Mouse (Mus musculus) heart, adult 8-10 months (tissue): ENCODE measurements around the gene Elovl6. TPM values are rescaled to one million over a fixed set of nuclear protein-coding genes. Genes with fewer than 3 reads are reported as not detected.

Experiments
- DNase-seq: peaks from one replicate; pipeline ENCODE4 v3.0.0; 2022; ENCODE audit warnings: low spot score
- total RNA-seq, 4 experiments: library from RNA; stranded (reverse); gene quantifications; 2 replicates each; pipeline ENCODE4 v1.2.4; 2022

Elovl6 gene
- total RNA-seq, 4 experiments from 2014 or later: 0.40 to 1.1 (median 0.92) TPM

DNA sequence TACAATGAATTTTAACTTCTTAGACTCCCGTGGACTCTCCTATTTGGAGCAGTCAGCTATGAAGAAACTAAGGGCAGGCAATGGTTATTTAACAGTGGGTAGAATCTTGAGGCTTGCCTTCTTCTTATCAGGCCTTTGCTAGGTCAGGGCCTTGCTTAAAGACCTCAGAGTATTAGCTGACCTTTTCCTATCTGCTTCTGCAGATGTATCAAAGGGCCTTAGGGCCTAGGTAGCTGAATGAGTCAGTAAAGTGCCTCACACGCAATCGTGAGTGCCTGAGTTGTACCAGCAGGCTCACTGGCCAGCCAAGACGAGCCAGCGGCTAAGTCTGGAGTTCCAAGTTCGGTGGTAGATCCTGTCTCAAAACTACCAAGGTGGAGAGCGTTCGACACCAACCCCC is 33.3 kb downstream of the Elovl6 start:
- DNase-seq: no peak

DNA sequence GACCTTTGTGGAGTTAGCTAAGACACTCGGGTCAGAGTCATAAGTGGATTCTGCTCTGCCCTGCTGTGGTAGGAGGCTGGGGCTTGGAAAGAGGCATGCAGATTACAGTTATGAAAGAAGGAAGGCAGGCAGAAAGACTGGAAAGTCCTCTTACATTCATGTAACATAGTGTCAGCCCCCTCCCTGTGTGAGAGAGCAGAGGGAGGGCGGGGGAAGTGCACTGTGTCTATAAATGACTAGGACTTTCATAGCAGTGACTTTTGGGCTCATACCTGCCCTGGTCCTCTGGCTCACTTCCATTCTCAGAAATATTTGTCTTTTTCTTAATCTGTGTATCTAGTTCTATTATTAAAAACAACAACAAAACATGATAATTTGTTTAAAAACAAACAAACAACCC is 33.9 kb downstream of the Elovl6 start:
- DNase-seq: no peak

DNA sequence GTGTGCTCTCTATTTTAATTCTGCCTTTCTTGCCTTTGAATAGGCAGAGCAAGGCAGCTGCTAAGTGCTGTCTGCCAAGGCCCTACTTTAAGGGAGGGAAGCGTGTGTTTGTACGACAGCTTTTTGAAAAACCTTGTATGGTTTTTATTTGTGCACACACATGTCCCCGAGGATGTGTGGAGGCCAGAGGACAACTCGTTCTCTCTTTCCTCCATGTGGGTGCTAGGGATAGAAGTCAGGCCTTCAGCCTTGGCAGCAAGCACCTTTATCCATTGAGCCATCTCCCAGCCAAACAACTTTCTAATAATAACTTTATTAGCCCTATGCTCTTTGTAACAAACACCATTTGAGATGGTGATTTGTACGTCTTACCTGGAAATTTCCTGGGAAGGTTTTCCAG is 34.7 kb downstream of the Elovl6 start:
- DNase-seq: peak; percentile 3

DNA sequence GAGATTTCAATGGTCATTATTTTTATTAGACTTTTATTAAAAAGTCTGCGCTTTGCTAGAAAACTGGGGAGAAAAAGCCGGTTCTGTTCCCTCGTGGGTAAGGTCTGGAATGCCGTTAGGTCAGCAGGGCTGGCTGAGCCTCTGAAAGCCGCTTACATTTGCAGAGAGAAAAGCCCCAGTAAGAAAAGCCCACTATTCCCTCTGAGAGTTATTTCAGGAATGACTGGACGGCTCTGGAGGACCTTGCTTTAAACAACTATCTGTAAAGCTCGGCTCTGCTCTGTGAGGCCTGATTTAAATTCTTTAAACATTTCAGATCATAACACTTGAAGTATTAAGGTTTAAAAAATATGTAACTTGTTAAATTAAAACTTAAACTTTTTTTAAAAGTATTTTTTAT is 36.4 kb downstream of the Elovl6 start:
- no peak for DNase-seq

DNA sequence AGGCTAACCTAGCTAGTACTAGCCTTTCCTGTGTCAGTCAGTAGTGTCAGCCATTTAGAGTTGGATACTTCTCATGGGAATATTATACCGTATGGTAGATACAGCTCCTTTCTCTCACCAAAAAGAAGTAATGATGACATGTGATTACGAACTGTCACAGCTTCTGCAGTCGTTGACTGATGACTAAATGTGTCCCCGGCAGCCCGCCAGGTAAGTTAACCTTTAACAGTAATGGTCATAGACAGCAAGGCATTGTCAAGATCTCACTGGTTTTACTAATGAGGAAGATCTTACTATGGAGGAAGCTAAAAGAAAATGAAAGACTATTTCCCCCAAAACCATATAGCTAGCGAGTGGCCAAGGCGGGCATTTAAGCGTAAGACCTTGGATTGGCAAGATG is 38.8 kb downstream of the Elovl6 start:
- no peak for DNase-seq

DNA sequence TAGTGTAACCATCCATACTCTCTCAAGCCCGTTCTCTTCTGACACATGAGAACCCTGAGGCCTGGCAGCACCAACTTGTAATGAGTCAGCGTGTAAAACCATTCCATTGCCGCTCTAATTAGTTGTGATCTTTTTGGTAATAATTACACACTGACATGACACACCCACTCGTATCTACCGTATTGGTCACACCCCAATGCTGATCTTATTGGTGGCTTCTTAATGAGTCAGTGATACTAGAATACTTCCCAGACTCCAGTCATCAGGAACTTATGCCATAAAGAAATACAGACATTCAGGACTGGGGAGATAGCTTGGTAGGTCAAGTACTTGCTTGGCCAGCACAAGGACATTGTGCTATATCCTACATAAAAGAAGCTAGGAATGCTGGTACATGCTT is 39.5 kb downstream of the Elovl6 start:
- DNase-seq: no peak

DNA sequence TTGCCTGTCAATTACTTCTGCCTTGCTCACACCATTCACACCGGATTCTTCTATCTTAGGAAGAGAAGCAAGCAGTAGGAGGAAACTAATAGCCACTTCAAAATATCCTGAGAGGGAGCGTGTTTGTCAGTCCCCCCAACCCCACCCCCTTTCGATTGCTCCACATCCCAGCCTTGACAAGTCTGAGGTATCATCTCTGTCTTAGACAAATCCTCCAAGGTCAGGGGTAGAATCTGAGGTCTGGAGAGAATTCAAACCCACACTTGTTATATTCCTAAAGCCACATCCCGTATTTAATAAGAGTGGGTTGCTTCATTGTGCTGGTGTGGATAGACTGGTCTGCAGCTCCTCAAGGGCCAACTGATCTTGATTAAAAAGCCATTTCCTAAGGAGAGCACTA is 40.8 kb downstream of the Elovl6 start:
- no peak for DNase-seq

DNA sequence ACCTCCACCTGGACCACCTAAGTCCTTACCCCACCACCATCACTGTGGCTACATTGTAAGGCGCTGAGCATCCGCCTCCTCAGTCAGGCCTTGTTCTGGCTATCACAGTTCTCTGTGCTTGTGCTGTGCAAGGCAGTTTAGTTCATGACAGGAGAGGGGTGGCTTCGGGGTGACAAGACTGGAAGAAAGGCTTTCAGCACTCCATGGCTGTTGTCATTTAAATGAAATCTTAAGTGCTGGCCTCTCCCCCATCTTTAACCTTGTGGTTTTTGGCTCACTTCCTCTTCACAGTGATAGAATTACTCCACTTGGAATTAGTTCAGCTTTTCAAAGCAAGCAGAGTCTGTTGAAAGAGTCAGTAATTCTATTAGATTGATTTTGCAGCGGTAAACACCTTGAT is 41.5 kb downstream of the Elovl6 start:
- no peak for DNase-seq

DNA sequence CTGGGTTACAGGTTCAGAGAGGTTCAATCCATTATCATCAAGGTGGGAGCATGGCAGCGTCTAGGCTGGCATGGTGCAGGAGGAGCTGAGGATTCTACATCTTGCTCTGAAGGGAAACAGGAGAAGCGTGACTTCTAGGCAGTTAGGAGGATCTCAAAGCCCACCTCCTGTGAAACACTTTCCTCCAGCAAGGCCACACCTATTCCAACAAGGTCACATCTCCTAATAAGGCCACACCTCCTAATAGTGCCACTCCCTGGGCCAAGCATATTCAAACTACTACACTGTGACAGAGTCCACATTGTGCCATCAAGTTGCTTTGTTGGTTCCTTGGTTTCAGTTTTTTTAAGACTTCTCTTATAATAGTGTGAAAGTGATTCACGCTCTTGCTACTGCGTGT is 42.9 kb downstream of the Elovl6 start:
- DNase-seq: no peak

DNA sequence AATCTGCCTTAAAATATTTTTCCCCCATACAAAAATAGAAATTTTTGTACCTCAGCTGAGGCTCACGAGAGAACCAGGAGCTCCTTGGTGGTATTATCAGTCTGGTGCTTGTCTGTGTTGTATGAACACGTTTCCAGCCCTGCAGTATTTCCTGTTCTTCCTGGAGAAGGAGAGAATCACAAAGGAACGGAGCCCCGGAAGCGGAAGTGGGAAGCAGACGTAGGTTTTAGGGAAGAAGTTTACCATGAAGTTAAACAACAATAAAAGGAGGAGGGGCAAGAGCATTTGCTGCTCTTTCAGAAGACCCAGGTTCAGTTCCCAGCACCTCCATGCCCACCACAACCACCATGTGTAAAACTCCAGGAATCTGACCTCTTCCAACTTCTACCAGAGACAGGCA is 44.4 kb downstream of the Elovl6 start:
- no peak for DNase-seq

DNA sequence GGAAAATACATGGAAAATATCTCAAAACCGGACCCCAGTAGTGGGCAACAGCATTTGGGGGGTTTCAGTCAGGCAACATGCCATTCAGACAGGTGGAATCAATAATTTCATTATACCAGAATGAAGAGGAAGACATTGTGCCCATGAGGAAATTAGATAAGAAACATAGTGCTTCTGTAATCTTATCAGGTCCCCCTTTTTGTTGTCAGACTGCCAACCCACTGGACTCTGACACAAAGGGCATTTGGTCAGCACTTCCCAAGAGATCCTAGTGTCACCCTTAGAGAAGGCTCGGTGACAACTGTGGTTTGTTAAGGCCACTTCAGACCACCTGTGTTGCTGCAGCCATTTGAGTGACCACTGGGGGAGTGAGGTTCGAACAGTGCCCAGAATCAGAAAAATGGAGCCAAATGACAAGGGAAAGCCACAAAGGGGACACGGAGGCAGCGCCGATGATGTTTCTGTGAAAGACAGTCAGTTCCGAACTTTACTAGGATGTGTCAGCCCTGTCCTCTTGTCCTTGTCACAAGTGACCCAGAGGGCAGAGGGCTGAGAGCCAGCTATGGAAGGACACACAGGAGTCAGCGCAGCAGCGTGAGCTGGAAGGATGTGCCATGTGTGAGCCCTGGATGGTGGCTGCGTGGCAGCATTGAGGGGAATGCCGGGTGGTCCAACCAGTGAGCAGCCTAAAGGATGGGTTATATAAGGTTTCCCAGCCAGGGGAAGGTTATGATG is 46.8 kb downstream of the Elovl6 start:
- DNase-seq: no peak

DNA sequence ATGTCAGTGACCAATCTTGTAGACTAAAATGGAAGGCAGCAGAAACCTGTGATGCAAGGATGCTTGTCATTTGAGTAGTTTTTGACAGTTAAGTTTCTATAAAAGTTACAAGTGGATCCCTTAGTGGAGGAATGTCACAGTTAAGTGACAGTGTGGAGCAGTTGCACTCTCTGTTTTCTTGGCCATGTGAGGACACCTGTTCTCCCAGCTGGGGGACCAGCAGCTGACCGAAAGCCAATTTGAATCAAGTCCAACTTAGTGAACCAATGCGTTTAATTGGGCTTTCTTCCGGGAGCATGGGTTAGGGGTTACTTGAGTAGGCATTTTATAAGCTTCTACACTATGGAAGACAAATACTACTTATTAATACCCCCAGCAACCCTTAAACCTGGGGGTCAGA is 48.9 kb downstream of the Elovl6 start:
- DNase-seq: no peak

DNA sequence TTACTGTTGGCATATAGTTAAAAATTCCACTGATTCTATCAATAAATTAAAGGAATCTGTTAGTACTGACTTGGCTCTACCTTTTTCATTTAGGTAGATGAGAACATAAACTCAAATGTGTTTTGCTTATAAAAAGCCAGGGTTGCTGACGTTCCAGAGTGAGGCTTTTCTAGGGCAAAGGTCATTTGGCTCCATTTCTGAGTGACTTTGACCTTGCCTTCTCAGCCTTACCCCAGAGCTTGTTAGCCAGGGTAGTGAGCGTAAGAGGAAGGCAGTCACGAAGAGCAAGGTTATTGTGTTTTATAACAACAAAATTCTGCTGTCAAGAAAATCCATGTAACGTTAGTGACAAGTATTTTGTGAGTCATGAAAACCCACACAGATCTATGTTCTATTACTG is 50.3 kb downstream of the Elovl6 start:
- no peak for DNase-seq

DNA sequence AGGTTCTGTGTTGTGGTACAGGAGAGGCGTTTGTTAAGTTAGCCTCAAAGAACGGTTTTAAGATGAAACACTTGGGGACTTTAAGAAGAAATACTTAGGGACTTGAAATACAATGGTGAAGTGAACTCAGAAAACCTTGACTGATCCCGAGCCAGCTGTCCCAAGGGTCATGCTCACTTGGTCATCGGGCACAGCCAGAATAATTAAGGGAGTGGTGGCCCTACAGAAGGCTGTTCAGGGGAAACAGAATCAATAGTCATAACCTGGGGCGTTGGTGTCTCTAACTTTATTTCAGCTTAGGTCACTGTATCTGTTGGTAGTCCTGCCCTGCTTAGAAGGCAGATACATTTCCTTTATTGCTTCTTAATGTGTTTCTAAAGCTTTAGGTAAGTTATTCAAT is 51.1 kb downstream of the Elovl6 start:
- no peak for DNase-seq

DNA sequence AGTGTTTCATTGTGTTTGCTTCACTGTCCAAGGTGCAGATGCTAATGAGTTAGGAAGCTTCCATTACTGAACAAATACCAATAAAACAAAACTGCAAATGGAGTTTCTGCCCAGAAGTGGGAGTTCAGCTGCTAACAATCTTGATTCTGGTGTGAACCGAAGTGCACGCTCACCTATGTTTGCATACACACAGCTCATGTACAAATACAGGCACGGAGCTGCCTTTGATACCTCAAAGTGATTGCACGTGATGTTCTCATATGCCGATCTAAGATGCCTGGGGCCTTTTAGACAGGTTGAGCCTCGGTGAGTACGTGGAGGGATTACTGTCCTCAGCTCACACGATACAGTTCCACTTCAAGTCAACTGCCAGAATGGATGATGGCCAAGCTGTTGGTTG is 55.8 kb downstream of the Elovl6 start:
- DNase-seq: no peak

DNA sequence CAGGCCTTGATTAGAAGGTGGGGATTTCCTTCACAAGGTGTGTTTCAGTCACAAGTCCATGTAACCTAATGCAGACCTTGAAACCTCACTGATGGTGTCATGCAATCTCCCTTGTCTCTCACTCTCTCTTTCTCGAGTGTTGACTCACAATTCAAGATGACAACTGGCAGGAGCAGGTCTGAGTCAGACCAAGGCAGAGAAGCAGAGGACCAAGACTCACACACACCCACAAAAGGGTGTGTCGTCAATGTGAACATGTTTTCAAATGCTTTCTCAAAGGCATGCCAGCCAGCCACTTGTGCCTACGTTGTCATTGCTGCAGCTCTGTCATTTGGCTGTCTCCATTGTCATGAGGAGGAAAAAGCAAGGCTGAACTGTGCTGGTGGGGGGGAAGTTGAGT is 56.6 kb downstream of the Elovl6 start:
- DNase-seq: no peak

DNA sequence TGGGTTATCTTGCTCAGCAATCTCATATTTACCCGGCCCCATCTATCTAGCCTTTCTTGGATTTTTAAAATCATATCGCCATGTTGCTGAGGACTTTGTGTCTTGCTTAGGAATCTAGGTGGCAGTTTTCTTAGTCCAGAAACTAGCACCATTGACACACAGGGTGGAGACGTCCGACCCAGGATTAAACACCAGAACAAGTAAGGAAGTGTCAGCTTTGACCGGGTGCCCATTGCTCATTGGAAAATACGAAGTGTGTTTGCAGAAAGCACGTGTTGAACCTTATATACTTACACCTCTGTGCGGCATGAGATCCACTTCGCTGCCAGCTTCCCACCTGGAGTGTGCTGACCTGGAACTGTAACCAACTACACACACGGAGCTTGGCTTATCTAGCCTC is 57.5 kb downstream of the Elovl6 start:
- no peak for DNase-seq

DNA sequence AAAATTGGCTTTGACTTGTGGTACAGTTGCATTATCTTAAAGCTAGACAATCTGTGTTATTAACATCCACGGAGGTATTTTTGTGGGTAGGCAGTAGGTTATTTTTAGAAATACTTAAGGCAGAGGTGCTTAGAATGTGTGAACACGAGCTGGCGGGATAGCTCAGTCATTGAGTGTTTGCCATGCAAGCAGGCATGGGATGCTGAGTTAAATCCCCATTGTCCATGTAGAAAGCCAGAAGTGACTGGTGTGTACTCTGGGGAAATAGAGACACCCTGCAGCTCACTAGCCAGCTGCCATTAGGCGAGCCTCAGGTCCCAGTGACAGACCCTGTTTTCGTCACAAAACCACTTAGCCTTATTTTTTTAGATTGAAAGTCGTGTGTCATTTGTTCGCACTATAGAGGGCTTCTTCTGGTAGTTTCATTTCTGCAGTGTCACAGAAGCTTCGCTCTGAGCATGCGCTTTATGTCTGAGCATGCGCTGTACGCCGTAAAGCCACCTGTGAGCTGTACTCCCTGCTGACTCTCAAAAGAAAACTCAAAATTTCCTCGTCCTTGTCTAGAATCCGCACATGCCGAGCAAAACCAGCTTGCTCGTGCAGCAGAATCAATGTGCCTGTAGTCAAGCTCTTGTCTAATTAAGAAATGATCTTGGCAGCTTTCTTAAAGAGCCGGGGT is 58.5 kb downstream of the Elovl6 start:
- no peak for DNase-seq

DNA sequence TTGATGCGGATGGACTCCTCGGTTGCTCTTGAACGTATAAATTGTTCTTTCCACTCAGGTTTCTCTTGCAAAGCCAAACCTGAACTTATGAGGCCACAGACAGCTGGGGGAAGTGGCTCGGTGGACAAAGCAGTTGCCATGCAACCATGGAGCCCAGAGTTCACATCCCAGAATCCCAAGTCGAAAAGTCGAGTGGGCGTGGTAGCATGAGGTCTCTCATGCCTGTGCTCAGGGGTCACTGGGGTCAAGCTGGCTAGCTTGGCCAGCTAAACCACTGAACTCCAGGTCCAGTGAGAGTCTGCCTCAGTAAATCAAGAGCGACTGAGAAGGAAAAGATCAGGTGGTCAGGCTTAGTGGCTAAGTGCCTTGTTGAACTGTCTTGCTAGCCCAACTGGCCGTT is 59.1 kb downstream of the Elovl6 start:
- DNase-seq: no peak

DNA sequence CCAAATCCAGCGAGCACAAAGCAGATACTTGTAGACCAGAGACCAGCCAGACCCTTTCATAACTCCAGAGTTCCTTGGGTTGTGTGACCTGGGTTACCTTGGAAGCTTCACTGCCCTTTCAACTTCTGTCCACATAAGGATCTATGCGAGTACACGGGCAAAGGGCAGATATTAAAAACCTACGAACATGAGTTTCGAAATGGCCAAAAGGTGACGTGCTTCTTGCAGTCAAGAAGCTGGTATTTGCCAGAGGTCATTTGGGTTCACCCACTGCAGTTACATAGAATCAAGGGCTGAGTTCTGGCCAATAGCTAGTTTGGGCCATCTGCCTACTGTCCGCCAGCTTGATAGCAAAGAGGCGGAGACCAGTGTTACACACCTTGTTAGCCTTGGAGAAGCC is 59.6 kb downstream of the Elovl6 start:
- no peak for DNase-seq

DNA sequence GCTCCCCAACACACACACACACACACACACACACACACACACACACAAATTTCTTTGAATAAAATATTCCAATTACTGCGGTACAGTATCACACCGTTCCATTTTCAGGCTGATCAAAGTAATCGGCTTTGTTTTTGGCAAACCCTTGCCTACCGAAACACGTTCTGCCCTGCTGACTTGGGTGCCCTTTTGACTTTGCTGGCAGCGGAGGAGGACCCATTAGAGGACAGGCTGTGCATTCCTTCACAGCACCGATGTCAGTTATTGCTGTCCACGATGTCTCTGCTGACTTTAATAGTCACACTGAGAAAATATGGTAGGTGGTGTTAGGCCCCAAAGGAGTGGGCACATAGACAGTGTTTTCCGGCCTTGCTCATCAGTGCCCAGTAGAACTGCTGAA is 60.8 kb downstream of the Elovl6 start:
- no peak for DNase-seq

DNA sequence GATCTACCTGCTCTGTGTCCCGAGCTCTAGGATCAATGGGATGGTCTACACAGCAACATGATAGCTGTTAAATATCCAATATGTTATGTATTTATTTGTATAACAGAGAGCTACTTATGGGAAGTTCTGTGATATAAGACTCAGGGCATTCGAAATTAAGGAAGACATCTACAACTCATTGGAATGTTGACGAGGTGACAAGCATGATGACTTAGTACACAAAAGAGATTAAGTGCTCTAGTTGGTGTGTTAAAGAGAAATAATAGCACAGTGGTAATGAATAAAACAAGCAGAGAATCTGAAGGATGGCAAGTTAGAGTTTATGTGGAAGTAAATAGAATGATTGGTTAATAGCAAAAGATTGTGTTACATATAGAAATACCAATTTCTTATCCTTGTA is 61.6 kb downstream of the Elovl6 start:
- no peak for DNase-seq

DNA sequence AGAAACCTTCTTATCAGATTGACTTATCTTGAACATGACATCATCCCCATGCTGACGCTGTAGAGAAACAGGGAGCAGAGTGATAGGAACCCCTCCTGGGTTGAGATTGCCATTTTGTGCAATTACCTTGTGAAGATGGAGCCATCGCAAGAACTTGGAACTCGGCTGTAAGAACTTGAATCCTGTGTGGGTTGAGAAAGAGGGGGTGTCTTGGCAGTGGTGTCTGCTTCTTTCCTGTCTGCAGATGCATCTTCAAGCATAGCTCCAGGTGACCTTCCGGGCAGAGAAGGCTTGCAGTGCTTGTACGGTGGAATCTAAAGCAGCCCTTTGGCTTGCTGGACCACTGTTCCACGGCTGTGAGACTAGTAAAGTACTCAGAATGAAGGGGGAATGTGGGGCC is 63.9 kb downstream of the Elovl6 start:
- no peak for DNase-seq

DNA sequence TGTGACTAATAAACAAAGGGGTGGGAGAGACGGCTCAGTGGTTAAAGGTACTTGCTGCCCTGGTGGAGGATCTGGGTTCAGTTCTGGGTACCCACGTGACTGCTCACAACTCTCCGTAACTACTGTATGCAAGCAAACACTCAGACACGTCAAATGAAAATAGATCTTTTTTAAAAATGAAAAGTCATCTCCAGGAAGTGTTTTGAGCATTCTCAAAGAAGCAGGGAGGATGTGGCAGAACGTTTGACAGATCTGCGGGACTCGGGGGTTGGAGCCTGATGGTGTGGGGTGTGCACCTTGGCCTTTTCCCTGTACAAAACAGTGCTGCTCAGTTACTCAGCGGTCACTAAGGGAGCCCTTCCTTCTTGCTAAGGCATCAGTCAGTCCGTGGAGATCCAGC is 70.1 kb downstream of the Elovl6 start:
- no peak for DNase-seq
